Mouse (Mus musculus): Measurements from ENCODE around the gene Mrap. TPM values are rescaled to one million over a fixed set of nuclear protein-coding genes. Genes with fewer than 3 reads are reported as not detected.

Gene Mrap
- polyA plus RNA-seq, 1 experiment from 2014 or later = not detected

DNA sequence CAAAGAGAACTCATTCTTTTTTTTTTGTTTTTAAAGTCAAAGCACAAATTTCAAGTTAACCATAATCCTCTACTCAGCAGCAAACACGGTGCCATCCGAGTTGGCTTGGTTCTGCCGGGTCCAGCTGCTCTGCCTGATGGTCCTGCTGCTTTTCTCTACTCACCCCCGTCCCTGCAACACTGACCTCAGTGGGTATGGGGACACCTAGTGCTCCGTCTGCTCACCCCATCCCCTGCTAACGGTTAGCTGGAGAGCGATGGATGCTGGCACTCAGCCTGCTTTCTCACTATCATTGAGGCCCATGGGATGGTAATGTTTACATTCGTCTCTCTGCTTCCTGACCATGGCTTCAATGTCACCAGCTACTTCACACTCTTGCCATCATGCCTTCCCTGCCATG, 60.4 kb downstream of the Mrap start:
- H3K27me3 ChIP-seq (replicated peaks; ENCODE audit: control insufficient read depth, insufficient read depth, low read length) = no peaks in the 10 kb centered on the region
- no peak overlapping the region for H3K4me2 ChIP-seq (ENCODE audit: low read length)
- no peaks in the 10 kb centered on the region for H3K9me3 ChIP-seq (ENCODE audit: control insufficient read depth, low read length)
- peaks cover 12% of the 10 kb centered on the region; the same call in 1 of the 2 replicates for H3K36me3 ChIP-seq (ENCODE audit: control insufficient read depth, insufficient read depth)
- 86% methylated on average over 8 of the region's 8 CpGs for WGBS
- H3K4me1 ChIP-seq (replicated peaks; ENCODE audit: control insufficient read depth, insufficient read depth, low read length) = no peaks in the 10 kb centered on the region
- H3K27ac ChIP-seq (ENCODE audit: low read length) = no peak overlapping the region
- H3K9ac ChIP-seq (replicated peaks; ENCODE audit: low read depth, low read length) = no peak overlapping the region
- H3K4me3 ChIP-seq (replicated peaks; ENCODE audit: low read length) = no peak overlapping the region
- ATAC-seq = no peak

DNA sequence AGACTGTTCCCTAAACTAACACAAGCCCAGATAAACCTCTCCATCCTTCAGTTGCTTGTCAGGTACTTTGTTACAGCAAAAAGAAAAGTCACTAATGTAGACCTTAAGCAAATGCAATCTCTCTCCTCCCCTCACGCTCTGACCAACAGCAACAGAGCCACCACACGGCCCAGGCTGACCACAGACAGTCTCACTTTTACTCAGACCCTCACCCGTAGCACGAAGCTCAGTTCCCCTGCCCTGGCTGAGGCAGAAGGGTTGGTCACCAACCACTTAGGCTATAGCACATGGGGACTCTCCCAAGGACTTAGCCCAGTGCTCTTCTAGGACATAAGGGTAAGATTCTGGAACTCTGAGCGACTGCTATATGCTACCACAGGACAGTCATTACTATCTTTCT, 60.8 kb downstream of the Mrap start:
- no peak overlapping the region for H3K9ac ChIP-seq (replicated peaks; ENCODE audit: low read depth, low read length)
- H3K9me3 ChIP-seq (ENCODE audit: control insufficient read depth, low read length) = no peaks in the 10 kb centered on the region
- H3K4me3 ChIP-seq (replicated peaks; ENCODE audit: low read length) = no peak overlapping the region
- 94% methylated on average over 5 of the region's 5 CpGs for WGBS
- no peaks in the 10 kb centered on the region for H3K4me1 ChIP-seq (replicated peaks; ENCODE audit: control insufficient read depth, insufficient read depth, low read length)
- no peak overlapping the region for H3K27ac ChIP-seq (ENCODE audit: low read length)
- H3K27me3 ChIP-seq (replicated peaks; ENCODE audit: control insufficient read depth, insufficient read depth, low read length) = no peaks in the 10 kb centered on the region
- peaks cover 10% of the 10 kb centered on the region; the same call in 1 of the 2 replicates for H3K36me3 ChIP-seq (ENCODE audit: control insufficient read depth, insufficient read depth)
- ATAC-seq = no peak
- no peak overlapping the region for H3K4me2 ChIP-seq (ENCODE audit: low read length)

Other genes starting within 250 kb of the Mrap start
- 47.2 and 50.7 TPM in 2 replicates for gene Mis18a, start 10.8 kb upstream of the Mrap start, polyA plus RNA-seq (2015; fragmentation: Nextera tagmentation; extraction: Ambion mirVana)
- gene Urb1, start 72.2 kb downstream of the Mrap start, polyA plus RNA-seq (2015; fragmentation: Nextera tagmentation; extraction: Ambion mirVana) = 9.7 and 11.7 TPM in 2 replicates
- 5.9 and 7.2 TPM in 2 replicates for gene Eva1c, start 88.5 kb downstream of the Mrap start, polyA plus RNA-seq (2015; fragmentation: Nextera tagmentation; extraction: Ambion mirVana)
- gene Cfap298, start 196.9 kb downstream of the Mrap start, polyA plus RNA-seq (2015; fragmentation: Nextera tagmentation; extraction: Ambion mirVana) = 57.7 and 59.5 TPM in 2 replicates